Mouse (Mus musculus) thymus, postnatal 4 days (tissue): ENCODE results near the gene Nepn.

Experiments
- DNase-seq: peaks from one replicate; pipeline ENCODE4 v3.0.0; 2021

The Nepn gene

GRCm38 (mm10) chr10:52407526-52407925 is 18.8 kb downstream of the Nepn start:
- no peak for DNase-seq

GRCm38 (mm10) chr10:52415020-52415419 is 26.2 kb downstream of the Nepn start:
- no peak for DNase-seq

- no peak for DNase-seq
Observed at GRCm38 (mm10) chr10:52416458-52416857, 27.7 kb downstream of the Nepn start.

GRCm38 (mm10) chr10:52417299-52417997 is 28.7 kb downstream of the Nepn start, which contains the start of gene Nus1:
TSS of gene Nus1 (plus strand) at chr10:52417547.
- peak; percentile 97 for DNase-seq

- no peak for DNase-seq
Observed at GRCm38 (mm10) chr10:52417998-52418860, 29.5 kb downstream of the Nepn start.

GRCm38 (mm10) chr10:52418931-52419330 is 30.2 kb downstream of the Nepn start:
- DNase-seq, result no peak

- DNase-seq, result no peak
Observed at GRCm38 (mm10) chr10:52419402-52419801, 30.6 kb downstream of the Nepn start.

- DNase-seq, result no peak
Observed at GRCm38 (mm10) chr10:52420526-52420925, 31.8 kb downstream of the Nepn start.

- DNase-seq, result no peak
Observed at GRCm38 (mm10) chr10:52421716-52422115, 32.9 kb downstream of the Nepn start.

GRCm38 (mm10) chr10:52423097-52423496 is 34.3 kb downstream of the Nepn start:
- DNase-seq, result peak; percentile 33

GRCm38 (mm10) chr10:52426314-52426980 is 37.7 kb downstream of the Nepn start:
- DNase-seq, result no peak

GRCm38 (mm10) chr10:52427634-52428415 is 39.1 kb downstream of the Nepn start:
- no peak for DNase-seq

- DNase-seq, result no peak
Observed at GRCm38 (mm10) chr10:52430953-52431352, 42.2 kb downstream of the Nepn start.

GRCm38 (mm10) chr10:52434836-52435235 is 46.1 kb downstream of the Nepn start:
- DNase-seq, result no peak
